Mouse (Mus musculus) splenic B cell, adult 2 months (primary cell): ENCODE data around the gene Selplg.

ENCODE experiments used
- DNase-seq: peaks from one replicate; pipeline ENCODE4 v3.0.0-alpha.2; 2011; ENCODE audit warnings: low read depth, low spot score
- H3K27me3 ChIP-seq: 2 replicates; pipeline ENCODE4 v1.6.1; 2012; ENCODE audit warnings: mild to moderate bottlenecking, low read length, moderate library complexity, mixed read lengths; ENCODE audit not compliant: control insufficient read depth, poor library complexity, insufficient read depth, severe bottlenecking
- H3K36me3 ChIP-seq: 2 replicates; pipeline ENCODE4 v1.6.1; 2012; ENCODE audit warnings: mild to moderate bottlenecking, low read length, moderate library complexity, mixed read lengths; ENCODE audit not compliant: control insufficient read depth, poor library complexity, insufficient read depth, severe bottlenecking

Selplg gene

GRCm38 (mm10) chr5:113862418-113862817 is 30.0 kb upstream of the Selplg start:
- no peaks in the 10 kb centered on the region; the same call in 1 of the 2 replicates for H3K36me3 ChIP-seq
- DNase-seq, result no peak

GRCm38 (mm10) chr5:113861294-113861693 is 28.9 kb upstream of the Selplg start:
- H3K36me3 ChIP-seq, result no peaks in the 10 kb centered on the region; the same call in 1 of the 2 replicates
- peak; percentile 35 for DNase-seq
- no peaks in the 10 kb centered on the region for H3K27me3 ChIP-seq

More at GRCm38 (mm10) chr5:113862418-113862817, 30.0 kb upstream of the Selplg start:
- H3K27me3 ChIP-seq, result no peaks in the 10 kb centered on the region

- no peaks in the 10 kb centered on the region; the same call in 1 of the 2 replicates for H3K36me3 ChIP-seq
- DNase-seq, result no peak
- no peaks in the 10 kb centered on the region for H3K27me3 ChIP-seq
These were observed 26.5 kb upstream of the Selplg start for GRCm38 (mm10) chr5:113858971-113859370.

GRCm38 (mm10) chr5:113858550-113858949 is 26.1 kb upstream of the Selplg start:
- DNase-seq, result no peak
- no peaks in the 10 kb centered on the region for H3K27me3 ChIP-seq
- no peaks in the 10 kb centered on the region; the same call in 1 of the 2 replicates for H3K36me3 ChIP-seq

GRCm38 (mm10) chr5:113857631-113858030 is 25.2 kb upstream of the Selplg start:
- Histone ChIP-seq H3K27me3 (no peaks in the 10 kb centered on the region), H3K36me3 (no peaks in the 10 kb centered on the region; the same call in 1 of the 2 replicates)
- DNase-seq, result no peak

GRCm38 (mm10) chr5:113856631-113857030 is 24.2 kb upstream of the Selplg start:
- no peak for DNase-seq
- Histone ChIP-seq H3K27me3 (no peaks in the 10 kb centered on the region), H3K36me3 (no peaks in the 10 kb centered on the region; the same call in 1 of the 2 replicates)

GRCm38 (mm10) chr5:113855696-113856095 is 23.3 kb upstream of the Selplg start:
- no peak for DNase-seq
- Histone ChIP-seq H3K27me3 (no peaks in the 10 kb centered on the region), H3K36me3 (no peaks in the 10 kb centered on the region; the same call in 1 of the 2 replicates)

GRCm38 (mm10) chr5:113855117-113855516 is 22.7 kb upstream of the Selplg start:
- DNase-seq, result no peak
- H3K27me3 ChIP-seq, result no peaks in the 10 kb centered on the region
- H3K36me3 ChIP-seq, result no peaks in the 10 kb centered on the region; the same call in none of the 2 replicates

- DNase-seq, result peak; percentile 84
- no peaks in the 10 kb centered on the region for H3K27me3 ChIP-seq
- H3K36me3 ChIP-seq, result peaks cover 1% of the 10 kb centered on the region
These were observed 22.1 kb upstream of the Selplg start for GRCm38 (mm10) chr5:113854494-113854893.

- H3K36me3 ChIP-seq, result peaks cover 1% of the 10 kb centered on the region
- H3K27me3 ChIP-seq, result no peaks in the 10 kb centered on the region
- DNase-seq, result no peak
These were observed 21.1 kb upstream of the Selplg start for GRCm38 (mm10) chr5:113853541-113853940.

GRCm38 (mm10) chr5:113852463-113852862 is 20.0 kb upstream of the Selplg start:
- DNase-seq, result no peak
- H3K27me3 ChIP-seq, result no peaks in the 10 kb centered on the region
- H3K36me3 ChIP-seq, result peaks cover 1% of the 10 kb centered on the region

- Histone ChIP-seq H3K27me3 (no peaks in the 10 kb centered on the region), H3K36me3 (peaks cover 1% of the 10 kb centered on the region)
- no peak for DNase-seq
These were observed 18.3 kb upstream of the Selplg start for GRCm38 (mm10) chr5:113850680-113851230.

- no peak for DNase-seq
- Histone ChIP-seq H3K36me3 (peaks cover 1% of the 10 kb centered on the region), H3K27me3 (no peaks in the 10 kb centered on the region)
These were observed 15.2 kb upstream of the Selplg start for GRCm38 (mm10) chr5:113847636-113848035.

- no peak for DNase-seq
- Histone ChIP-seq H3K27me3 (no peaks in the 10 kb centered on the region), H3K36me3 (peaks cover 1% of the 10 kb centered on the region)
These were observed 14.2 kb upstream of the Selplg start for GRCm38 (mm10) chr5:113846656-113847055.

- H3K27me3 ChIP-seq, result no peaks in the 10 kb centered on the region
- DNase-seq, result no peak
- H3K36me3 ChIP-seq, result peaks cover 1% of the 10 kb centered on the region
These were observed 13.2 kb upstream of the Selplg start for GRCm38 (mm10) chr5:113845627-113846026.

- DNase-seq, result peak; percentile 92
- no peaks in the 10 kb centered on the region; the same call in 1 of the 2 replicates for H3K36me3 ChIP-seq
- H3K27me3 ChIP-seq, result no peaks in the 10 kb centered on the region
These were observed 12.3 kb upstream of the Selplg start for GRCm38 (mm10) chr5:113844721-113845120.
